Mouse (Mus musculus) embryonic fibroblast, embryonic 13.5 days (primary cell): ENCODE measurements around the gene Medag. TPM values are rescaled to one million over a fixed set of nuclear protein-coding genes. Genes with fewer than 3 reads are reported as not detected.

Source experiments
- H3K27ac ChIP-seq: 2 replicates; pipeline ENCODE4 v1.5.1; 2012; ENCODE audit warnings: low read length, control low read depth, inconsistent platforms; ENCODE audit not compliant: insufficient read depth
- H3K4me1 ChIP-seq: 2 replicates; pipeline ENCODE4 v1.6.1; 2011; ENCODE audit warnings: low read length; ENCODE audit not compliant: control insufficient read depth, insufficient read depth
- H3K4me3 ChIP-seq: 2 replicates; pipeline ENCODE4 v1.5.1; 2011; ENCODE audit warnings: mild to moderate bottlenecking, control low read depth, low read length; ENCODE audit not compliant: insufficient read depth
- CTCF ChIP-seq: IDR thresholded peaks from 2 replicates; pipeline ENCODE4 v1.5.1; 2011; ENCODE audit warnings: mild to moderate bottlenecking, control low read depth, low read length, moderate library complexity, borderline replicate concordance; ENCODE audit not compliant: insufficient read depth
- POLR2A ChIP-seq: IDR thresholded peaks from 2 replicates; pipeline ENCODE4 v1.6.1; 2011; ENCODE audit warnings: low read depth, mild to moderate bottlenecking, control low read depth, low read length, moderate library complexity
- polyA plus RNA-seq: library from polyadenylated mRNA; stranded (reverse); fragments of >200 nt; gene quantifications from 2 replicates; pipeline ENCODE4 v1.2.4, GENCODE M21; 2011; ENCODE audit warnings: low read depth; ENCODE audit not compliant: missing spikeins, insufficient read length

Medag gene
- polyA plus RNA-seq, 1 experiment: 77.2 TPM

- H3K4me1 ChIP-seq: peaks cover 4% of the 10 kb centered on the region
- H3K27ac ChIP-seq: no peak overlapping the region
- no peak overlapping the region for H3K4me3 ChIP-seq
- no peak for TF ChIP-seq POLR2A
- no peak for TF ChIP-seq CTCF
Observed at GRCm38 (mm10) chr5:149404710-149405109, 6.8 kb upstream of the Medag start.

- Histone ChIP-seq H3K27ac (peak overlapping the region; percentile 45), H3K4me1 (peaks cover 9% of the 10 kb centered on the region), H3K4me3 (no peak overlapping the region)
- no peak for TF ChIP-seq CTCF
- TF ChIP-seq POLR2A: no peak
Observed at GRCm38 (mm10) chr5:149406791-149407276, 4.7 kb upstream of the Medag start.

DNA sequence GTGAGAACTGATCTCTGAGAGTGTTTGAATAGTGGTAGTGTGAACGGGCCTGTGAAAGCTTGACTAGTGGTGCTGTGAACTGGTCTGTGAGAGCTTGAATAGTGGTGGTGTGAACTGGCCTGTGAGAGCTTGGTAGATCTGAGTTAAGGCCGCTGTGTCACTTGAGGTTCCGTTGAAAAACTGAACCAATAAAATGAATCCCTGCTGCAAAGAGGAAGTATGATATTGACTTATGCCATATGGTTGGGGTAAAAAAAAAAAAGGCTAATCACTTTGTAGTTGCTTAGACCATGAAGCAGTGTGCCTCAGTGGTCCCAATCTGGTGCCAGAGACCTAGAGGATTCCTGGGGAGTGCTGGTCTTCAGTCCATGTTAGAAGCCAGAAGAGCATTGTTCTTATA is 2.0 kb upstream of the Medag start:
- H3K4me1 ChIP-seq: peaks cover 9% of the 10 kb centered on the region
- no peak for TF ChIP-seq POLR2A
- H3K27ac ChIP-seq: no peak overlapping the region
- no peak overlapping the region for H3K4me3 ChIP-seq

DNA sequence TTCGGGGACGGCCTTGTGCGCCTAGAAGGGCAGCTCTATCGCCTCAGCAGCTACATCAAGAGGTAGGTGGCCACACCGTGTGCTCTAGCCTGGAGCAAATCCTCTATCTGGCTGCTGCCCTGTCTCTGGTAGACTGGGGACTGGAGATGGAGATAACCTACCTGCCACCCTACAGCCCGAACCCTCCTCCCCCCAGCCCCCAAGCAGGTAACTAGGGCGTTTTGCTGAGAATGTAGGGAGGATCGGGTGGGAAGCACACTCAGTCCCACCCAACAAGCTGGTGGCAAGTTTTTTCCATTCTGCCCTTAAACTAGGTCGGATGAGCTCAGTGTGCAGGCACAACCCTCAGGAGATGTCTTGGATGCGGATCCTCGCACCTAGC is 636 bp downstream of the Medag start:
- Histone ChIP-seq H3K27ac (0 out of 2 replicates have a peak overlapping the region, but pooled peaks have one; percentile 15), H3K4me1 (peaks cover 7% of the 10 kb centered on the region), H3K4me3 (peak overlapping the region; percentile 44)
- no peak for TF ChIP-seq POLR2A
- no peak for TF ChIP-seq CTCF

DNA sequence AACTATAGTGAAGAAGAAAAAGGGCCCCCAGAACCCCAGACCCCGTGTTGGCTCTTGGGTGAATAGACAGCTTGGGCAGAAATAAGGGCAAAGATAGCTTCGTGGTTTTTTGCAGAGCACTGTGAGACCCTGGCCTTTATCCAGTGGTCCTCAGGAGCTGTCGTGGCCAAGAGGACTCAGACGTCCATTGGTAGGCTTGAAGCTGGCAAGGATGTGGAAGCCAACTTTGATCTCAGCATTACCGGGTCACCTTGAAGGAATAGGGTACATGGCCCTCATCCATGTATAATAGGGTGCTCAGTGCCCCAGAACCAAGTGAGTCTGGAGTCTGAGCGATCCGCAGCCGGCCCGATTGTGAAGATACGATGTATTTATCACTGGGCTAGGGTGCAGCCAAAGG is 1.1 kb downstream of the Medag start:
- Histone ChIP-seq H3K27ac (no peak overlapping the region), H3K4me3 (peak overlapping the region; percentile 44), H3K4me1 (peaks cover 7% of the 10 kb centered on the region)
- no peak for TF ChIP-seq POLR2A
- no peak for TF ChIP-seq CTCF

- TF ChIP-seq CTCF (no peak), POLR2A (no peak)
- Histone ChIP-seq H3K27ac (no peak overlapping the region), H3K4me1 (0 out of 2 replicates have a peak, but pooled peaks cover 5% of the 10 kb centered on the region), H3K4me3 (peak overlapping the region; percentile 56)
Observed at GRCm38 (mm10) chr5:149414369-149415167, 3.0 kb downstream of the Medag start.

GRCm38 (mm10) chr5:149417381-149417780 is 5.8 kb downstream of the Medag start:
- Histone ChIP-seq H3K27ac (no peak overlapping the region), H3K4me1 (no peaks in the 10 kb centered on the region), H3K4me3 (no peak overlapping the region)
- TF ChIP-seq CTCF: peak; percentile 56; the same call in 1 of the 2 replicates
- no peak for TF ChIP-seq POLR2A

DNA sequence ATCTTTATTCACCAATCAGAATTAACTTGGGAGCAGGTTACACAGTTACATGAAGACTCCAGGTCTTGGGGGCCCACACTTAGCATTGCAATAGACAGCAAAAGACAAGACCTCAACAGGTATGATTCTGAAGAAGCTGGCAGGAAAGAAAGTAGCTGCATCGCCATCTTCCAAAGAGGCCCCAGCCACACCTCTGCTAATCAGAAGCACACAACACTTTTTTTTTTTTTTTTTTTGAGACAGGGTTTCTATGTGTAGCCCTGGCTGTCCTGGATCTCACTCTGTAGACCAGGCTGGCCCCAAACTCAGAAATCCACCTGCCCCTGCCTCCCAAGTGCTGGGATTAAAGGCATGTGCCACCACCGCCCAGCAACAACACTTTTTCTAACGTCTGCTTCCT is 15.0 kb downstream of the Medag start:
- Histone ChIP-seq H3K4me3 (no peak overlapping the region), H3K27ac (no peak overlapping the region), H3K4me1 (no peaks in the 10 kb centered on the region; the same call in 1 of the 2 replicates)
- no peak for TF ChIP-seq POLR2A
- no peak for TF ChIP-seq CTCF

DNA sequence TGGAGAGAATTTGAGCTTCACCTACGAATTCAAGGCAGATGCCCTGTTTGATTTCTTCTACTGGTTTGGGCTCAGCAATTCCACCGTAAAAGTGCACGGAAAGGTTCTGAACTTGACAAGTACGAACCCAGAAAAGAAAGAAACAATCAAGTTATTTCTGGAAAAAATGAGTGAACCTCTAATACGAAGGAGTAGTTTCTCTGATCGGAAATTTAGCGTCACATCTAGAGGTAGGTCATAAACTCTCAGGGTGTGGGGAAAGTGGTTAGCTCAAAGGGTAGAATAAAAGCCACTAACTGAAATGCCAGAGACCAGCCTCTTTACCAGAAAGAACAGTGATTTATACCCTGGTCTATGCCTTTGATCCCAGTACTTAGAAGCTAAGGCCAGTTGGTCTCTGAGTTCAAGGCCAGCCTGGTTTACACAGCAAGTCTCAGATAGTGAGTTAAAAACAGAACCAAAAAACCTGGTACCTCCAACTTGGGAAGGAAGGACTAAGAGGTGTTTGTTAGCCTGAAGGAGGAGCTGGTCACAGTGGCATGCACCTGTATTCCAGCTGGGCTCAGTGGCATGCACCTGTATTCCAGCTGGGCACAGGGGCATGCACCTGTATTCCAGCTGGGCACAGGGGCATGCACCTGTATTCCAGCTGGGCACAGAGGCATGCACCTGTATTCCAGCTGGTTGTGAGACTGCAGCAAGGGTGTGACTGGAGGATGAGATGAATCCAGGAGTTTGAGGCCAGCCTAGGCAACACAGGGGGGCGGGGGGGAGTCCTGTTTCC is 15.9 kb downstream of the Medag start:
- TF ChIP-seq POLR2A (no peak), CTCF (no peak)
- Histone ChIP-seq H3K4me3 (no peak overlapping the region), H3K27ac (no peak overlapping the region), H3K4me1 (no peaks in the 10 kb centered on the region; the same call in 1 of the 2 replicates)

DNA sequence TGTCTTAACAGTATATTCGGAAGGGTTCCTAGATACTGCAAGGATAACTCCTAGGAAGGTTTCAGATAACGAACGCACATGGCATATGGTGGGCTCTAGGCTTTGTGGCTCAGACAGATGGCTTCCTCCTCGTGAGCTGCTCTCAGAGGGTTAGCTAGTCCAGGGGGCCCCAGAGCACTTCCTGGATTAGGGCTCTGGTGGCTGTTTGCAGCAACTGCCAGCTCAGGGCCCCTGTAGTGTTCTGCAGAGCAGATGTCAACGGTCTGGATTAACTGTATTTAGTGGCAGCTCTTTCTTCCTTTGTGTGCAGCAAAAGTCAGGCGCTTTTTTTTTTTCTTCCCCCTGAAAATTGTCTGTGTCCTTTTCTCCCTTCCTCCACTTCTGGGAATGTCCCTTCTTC is 16.8 kb downstream of the Medag start:
- TF ChIP-seq CTCF (no peak), POLR2A (no peak)
- Histone ChIP-seq H3K4me1 (no peaks in the 10 kb centered on the region; the same call in 1 of the 2 replicates), H3K4me3 (no peak overlapping the region), H3K27ac (no peak overlapping the region)
